Mouse (Mus musculus) erythroblast, embryonic 14.5 days (primary cell): Measurements from ENCODE around the gene Hes2. TPM values are rescaled to one million over a fixed set of nuclear protein-coding genes. Genes with fewer than 3 reads are reported as not detected.

Experiments
- H3K27me3 ChIP-seq: 2 replicates; pipeline ENCODE4 v1.6.1; 2012; ENCODE audit warnings: inconsistent platforms; ENCODE audit not compliant: control insufficient read depth
- H3K36me3 ChIP-seq: 2 replicates; pipeline ENCODE4 v1.6.1; 2012; ENCODE audit warnings: mild to moderate bottlenecking, inconsistent platforms; ENCODE audit not compliant: control insufficient read depth
- H3K4me1 ChIP-seq: 2 replicates; pipeline ENCODE4 v1.6.1; 2012; ENCODE audit warnings: inconsistent platforms; ENCODE audit not compliant: control insufficient read depth
- H3K4me3 ChIP-seq: replicated peaks from 2 replicates; pipeline ENCODE3; 2012; ENCODE audit warnings: moderate library complexity, mild to moderate bottlenecking, inconsistent platforms
- H3K9me3 ChIP-seq: 2 replicates; pipeline ENCODE4 v1.6.1; 2012; ENCODE audit warnings: low read length, inconsistent platforms, mixed read lengths; ENCODE audit not compliant: control insufficient read depth
- GATA1 ChIP-seq: IDR thresholded peaks from 2 replicates; pipeline ENCODE4 v1.6.1; 2012; ENCODE audit warnings: low read length, inconsistent platforms, mixed read lengths
- TAL1 ChIP-seq: IDR thresholded peaks from 3 replicates; pipeline ENCODE4 v1.6.1; 2012; ENCODE audit warnings: low read length, inconsistent platforms, mixed read lengths
- polyA plus RNA-seq: library from polyadenylated mRNA; stranded (reverse); fragments of >175 nt; gene quantifications from 2 replicates; pipeline ENCODE4 v1.2.3, GENCODE M21; 2012

Gene Hes2
- polyA plus RNA-seq, 1 experiment, result not detected

DNA sequence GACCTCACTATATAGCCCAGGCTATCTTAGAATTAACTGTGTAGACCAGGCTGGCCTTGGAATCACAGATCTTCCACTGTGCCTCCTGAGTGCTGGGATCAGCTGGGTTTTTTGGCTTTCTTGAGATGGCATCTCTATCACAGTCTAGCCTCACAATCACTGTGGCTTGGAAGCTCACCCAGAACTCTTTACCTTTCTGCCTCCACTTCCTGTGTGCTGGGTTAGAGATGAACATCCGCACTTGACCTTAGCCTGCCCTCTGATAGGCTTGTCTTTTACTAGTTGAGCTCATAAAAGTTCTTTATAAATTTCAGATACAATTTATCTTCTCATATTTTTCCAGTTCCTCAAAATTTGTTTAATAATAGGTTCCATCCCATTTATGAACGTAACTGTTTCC, 30.0 kb downstream of the Hes2 start:
- Histone ChIP-seq H3K4me3 (no peak overlapping the region), H3K27me3 (no peaks in the 10 kb centered on the region; the same call in 1 of the 2 replicates), H3K36me3 (no peaks in the 10 kb centered on the region), H3K9me3 (no peaks in the 10 kb centered on the region), H3K4me1 (peaks cover 47% of the 10 kb centered on the region)
- no peak for TF ChIP-seq TAL1
- TF ChIP-seq GATA1, result no peak

DNA sequence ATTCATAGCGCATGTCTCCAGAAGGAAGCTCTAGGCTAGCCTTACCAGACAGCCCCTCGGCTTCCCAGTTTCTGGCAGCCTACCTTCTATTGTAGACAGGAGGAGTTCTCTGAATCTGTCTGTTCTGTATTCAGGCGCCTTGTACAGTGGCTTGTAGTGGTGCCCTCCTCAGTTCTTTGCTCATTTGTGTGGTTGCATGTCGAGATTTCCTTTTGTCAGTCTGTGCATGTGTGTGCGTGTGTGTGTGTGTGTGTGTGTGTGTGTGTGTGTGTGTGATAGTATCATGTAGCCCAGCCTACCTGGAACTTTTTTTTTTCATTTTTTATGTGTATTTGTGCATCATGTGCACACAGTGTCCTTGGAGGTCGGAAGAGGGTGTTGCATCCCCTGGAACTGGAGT, 30.4 kb downstream of the Hes2 start:
- Histone ChIP-seq H3K36me3 (no peaks in the 10 kb centered on the region), H3K27me3 (no peaks in the 10 kb centered on the region; the same call in 1 of the 2 replicates), H3K4me1 (peaks cover 47% of the 10 kb centered on the region), H3K9me3 (no peaks in the 10 kb centered on the region), H3K4me3 (no peak overlapping the region)
- TF ChIP-seq GATA1 (no peak), TAL1 (no peak)

GRCm38 (mm10) chr4:152189691-152190090, 31.0 kb downstream of the Hes2 start:
- H3K9me3 ChIP-seq, result no peaks in the 10 kb centered on the region
- H3K27me3 ChIP-seq, result no peaks in the 10 kb centered on the region; the same call in 1 of the 2 replicates
- no peak for TF ChIP-seq TAL1
- no peaks in the 10 kb centered on the region for H3K36me3 ChIP-seq
- no peak overlapping the region for H3K4me3 ChIP-seq
- peaks cover 49% of the 10 kb centered on the region for H3K4me1 ChIP-seq

DNA sequence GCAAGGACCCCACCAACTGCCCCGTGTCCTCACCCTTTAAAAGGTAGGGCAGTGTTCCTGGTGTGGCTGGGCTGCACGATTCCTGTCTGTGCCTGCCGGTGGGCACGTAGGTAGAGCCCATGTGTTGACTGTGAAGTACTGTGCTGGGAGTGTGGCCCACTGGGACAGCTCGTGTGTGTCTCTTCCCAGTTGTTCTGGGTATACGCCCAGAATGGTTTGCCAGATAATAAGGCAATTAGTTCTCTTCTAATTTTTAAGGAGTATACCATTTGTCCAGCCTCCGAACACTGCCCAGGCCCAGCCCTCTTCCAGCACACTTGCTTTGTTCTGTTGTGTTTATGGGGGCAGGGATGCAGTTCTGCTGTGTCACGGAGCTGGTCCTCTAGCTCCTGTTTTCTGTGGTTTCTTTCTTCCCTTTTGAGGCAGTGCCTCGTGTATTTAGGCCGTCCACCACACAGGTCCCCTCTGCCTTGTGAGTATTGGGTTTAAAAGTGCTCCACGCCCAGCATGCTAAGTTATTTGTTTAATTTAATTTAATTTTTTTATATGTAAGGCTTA, 31.5 kb downstream of the Hes2 start:
- Histone ChIP-seq H3K4me1 (peaks cover 49% of the 10 kb centered on the region), H3K27me3 (no peaks in the 10 kb centered on the region; the same call in 1 of the 2 replicates)
- TF ChIP-seq GATA1 (no peak), TAL1 (no peak)

DNA sequence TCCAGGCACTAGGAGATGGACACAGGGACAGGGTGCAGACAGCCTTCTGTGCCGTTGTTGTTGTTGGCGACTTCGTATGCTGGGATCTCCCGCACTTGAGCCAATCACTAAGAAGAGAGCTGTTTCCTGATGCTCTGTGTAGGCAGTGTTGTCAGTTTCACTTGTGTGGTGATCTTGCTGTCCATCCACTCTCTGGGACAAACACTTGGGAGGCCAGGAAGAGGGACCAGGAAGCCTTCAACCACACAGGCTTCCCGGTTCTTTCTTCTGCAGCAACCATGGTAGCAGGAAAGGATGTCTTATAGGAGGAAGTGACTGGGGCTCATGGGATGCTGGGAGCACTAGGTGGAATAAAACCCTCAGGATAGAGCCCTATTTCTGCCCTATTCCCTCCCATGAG, 32.0 kb downstream of the Hes2 start:
- TF ChIP-seq GATA1 (no peak), TAL1 (no peak)

More for the DNA sequence above, 31.5 kb downstream of the Hes2 start:
- Histone ChIP-seq H3K36me3 (no peaks in the 10 kb centered on the region), H3K9me3 (no peaks in the 10 kb centered on the region), H3K4me3 (no peak overlapping the region)

GRCm38 (mm10) chr4:152192569-152192968, 33.9 kb downstream of the Hes2 start:
- H3K36me3 ChIP-seq, result no peaks in the 10 kb centered on the region
- H3K4me3 ChIP-seq, result no peak overlapping the region
- no peaks in the 10 kb centered on the region; the same call in 1 of the 2 replicates for H3K27me3 ChIP-seq
- TF ChIP-seq TAL1, result no peak
- no peak for TF ChIP-seq GATA1
- H3K4me1 ChIP-seq, result peaks cover 33% of the 10 kb centered on the region
- H3K9me3 ChIP-seq, result no peaks in the 10 kb centered on the region

More for the DNA sequence above, 32.0 kb downstream of the Hes2 start:
- Histone ChIP-seq H3K9me3 (no peaks in the 10 kb centered on the region), H3K4me3 (no peak overlapping the region), H3K4me1 (peaks cover 45% of the 10 kb centered on the region), H3K36me3 (no peaks in the 10 kb centered on the region), H3K27me3 (no peaks in the 10 kb centered on the region; the same call in 1 of the 2 replicates)

- no peaks in the 10 kb centered on the region for H3K36me3 ChIP-seq
- no peaks in the 10 kb centered on the region for H3K9me3 ChIP-seq
- H3K27me3 ChIP-seq, result no peaks in the 10 kb centered on the region; the same call in 1 of the 2 replicates
- peaks cover 30% of the 10 kb centered on the region for H3K4me1 ChIP-seq
- no peak overlapping the region for H3K4me3 ChIP-seq
- TF ChIP-seq GATA1 (no peak), TAL1 (no peak)
Measured at GRCm38 (mm10) chr4:152194476-152195175, 36.0 kb downstream of the Hes2 start.

DNA sequence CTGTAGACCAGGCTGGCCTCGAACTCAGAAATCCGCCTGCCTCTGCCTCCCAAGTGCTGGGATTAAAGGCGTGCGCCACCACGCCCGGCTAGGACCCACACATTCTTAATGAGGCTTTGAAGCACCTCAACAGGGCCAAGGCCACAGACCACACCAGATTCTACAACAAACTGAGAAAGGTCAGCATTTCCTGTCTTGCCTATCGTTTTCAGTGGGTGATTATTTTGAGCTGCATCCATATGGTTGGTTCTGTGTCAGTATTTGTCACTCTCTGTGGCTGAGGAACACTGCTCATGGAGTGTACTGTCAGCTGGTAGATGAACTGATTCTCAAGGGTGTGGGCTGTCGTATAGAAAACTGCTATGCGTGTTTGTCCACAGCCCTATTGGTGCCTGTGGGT, 37.6 kb downstream of the Hes2 start:
- Histone ChIP-seq H3K27me3 (no peaks in the 10 kb centered on the region), H3K9me3 (no peaks in the 10 kb centered on the region), H3K4me1 (peaks cover 14% of the 10 kb centered on the region), H3K4me3 (no peak overlapping the region), H3K36me3 (no peaks in the 10 kb centered on the region)
- no peak for TF ChIP-seq TAL1
- no peak for TF ChIP-seq GATA1

DNA sequence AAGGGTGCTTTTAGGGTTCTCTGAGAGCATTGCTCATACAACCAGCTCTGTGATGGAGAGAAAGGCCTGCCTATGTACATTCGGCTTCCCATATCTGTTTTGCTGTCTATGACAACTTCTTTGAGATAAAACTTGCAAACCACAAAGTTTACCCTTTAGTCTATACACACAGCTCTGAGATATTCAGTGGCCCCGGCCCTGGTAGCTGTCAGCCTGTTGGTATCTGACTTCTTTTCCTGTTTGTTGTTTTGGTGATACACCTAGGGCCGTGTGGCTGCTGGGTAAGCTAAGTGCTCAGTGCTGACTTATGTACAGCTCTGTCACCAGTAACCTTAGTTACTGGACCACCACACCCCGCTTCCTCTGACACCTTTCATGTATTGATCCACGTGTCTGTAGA, 38.9 kb downstream of the Hes2 start:
- no peaks in the 10 kb centered on the region for H3K9me3 ChIP-seq
- no peaks in the 10 kb centered on the region for H3K36me3 ChIP-seq
- peaks cover 14% of the 10 kb centered on the region for H3K4me1 ChIP-seq
- no peak overlapping the region for H3K4me3 ChIP-seq
- H3K27me3 ChIP-seq, result no peaks in the 10 kb centered on the region
- no peak for TF ChIP-seq TAL1
- TF ChIP-seq GATA1, result no peak
